Mouse (Mus musculus) heart, embryonic 11.5 days (tissue): ENCODE data around the gene Odf3l1. TPM values are rescaled to one million over a fixed set of nuclear protein-coding genes. Genes with fewer than 3 reads are reported as not detected.

Experiments
- ATAC-seq: fragments of 200-750 bp; cut with Nextera tagmentation; replicated peaks from 2 replicates; pipeline ENCODE4 v1.8.0; 2017; ENCODE audit warnings: moderate library complexity; ENCODE audit not compliant: insufficient number of reproducible peaks, low FRiP score, low TSS enrichment
- H3K27ac ChIP-seq: fragments of 300-500 bp; sonication (generic); 2 replicates; pipeline ENCODE4 v1.5.1; 2014; ENCODE audit warnings: mild to moderate bottlenecking, low read depth, low read length
- H3K27me3 ChIP-seq: fragments of 300-500 bp; sonication (generic); 2 replicates; pipeline ENCODE4 v1.6.1; 2014; ENCODE audit warnings: mild to moderate bottlenecking, low read length, mixed read lengths; ENCODE audit not compliant: control insufficient read depth, insufficient read depth
- H3K36me3 ChIP-seq: fragments of 300-500 bp; sonication (generic); 2 replicates; pipeline ENCODE4 v1.6.1; 2014; ENCODE audit warnings: mild to moderate bottlenecking, low read length, moderate library complexity, mixed read lengths; ENCODE audit not compliant: control insufficient read depth, insufficient read depth
- H3K4me1 ChIP-seq: fragments of 300-500 bp; sonication (generic); 2 replicates; pipeline ENCODE4 v1.6.1; 2014; ENCODE audit warnings: low read length; ENCODE audit not compliant: control insufficient read depth, insufficient read depth
- H3K4me2 ChIP-seq: fragments of 300-500 bp; sonication (generic); 2 replicates; pipeline ENCODE4 v1.6.1; 2014; ENCODE audit warnings: mild to moderate bottlenecking, moderate library complexity
- H3K4me3 ChIP-seq: fragments of 300-500 bp; sonication (generic); 2 replicates; pipeline ENCODE4 v1.5.1; 2014; ENCODE audit warnings: low read depth, low read length
- H3K9ac ChIP-seq: fragments of 300-500 bp; sonication (generic); 2 replicates; pipeline ENCODE4 v1.6.1; 2014; ENCODE audit warnings: mild to moderate bottlenecking, low read depth, low read length, moderate library complexity
- H3K9me3 ChIP-seq: fragments of 300-500 bp; sonication (generic); replicated peaks from 2 replicates; pipeline ENCODE4 v1.6.1; 2016; ENCODE audit warnings: low read length; ENCODE audit not compliant: control insufficient read depth
- WGBS: fragments of 180-500 bp; shearing (Covaris S2); extraction: QIAGEN DNeasy Blood & Tissue Kit; methylation state at CpG from one replicate; pipeline ENCODE4 v1.1.7; 2014; ENCODE audit not compliant: insufficient replicate concordance; 5-methylcytosine and 5-hydroxymethylcytosine counted together
- polyA plus RNA-seq: library from polyadenylated mRNA; unstranded; fragments of >200 nt; fragmentation: Nextera tagmentation; extraction: Ambion mirVana; gene quantifications from 2 replicates; pipeline ENCODE4 v1.2.1, GENCODE M21; 2014

Odf3l1 gene
- polyA plus RNA-seq, 1 experiment from 2014 or later = 0.87 TPM

- Histone ChIP-seq H3K27ac (no peak overlapping the region), H3K9ac (no peak overlapping the region), H3K4me2 (no peak overlapping the region), H3K9me3 (no peaks in the 10 kb centered on the region), H3K27me3 (no peaks in the 10 kb centered on the region; the same call in 1 of the 2 replicates), H3K4me1 (peaks cover 25% of the 10 kb centered on the region), H3K36me3 (no peaks in the 10 kb centered on the region), H3K4me3 (no peak overlapping the region)
- WGBS = 64% methylated on average over 4 of the region's 4 CpGs
- ATAC-seq = no peak
These were observed 13.6 kb downstream of the Odf3l1 start for GRCm38 (mm10) chr9:56850905-56851252.

- no peak for ATAC-seq
- Histone ChIP-seq H3K4me1 (peaks cover 25% of the 10 kb centered on the region), H3K4me3 (no peak overlapping the region), H3K9me3 (no peaks in the 10 kb centered on the region), H3K27ac (no peak overlapping the region), H3K9ac (no peak overlapping the region), H3K4me2 (no peak overlapping the region), H3K27me3 (no peaks in the 10 kb centered on the region; the same call in 1 of the 2 replicates), H3K36me3 (no peaks in the 10 kb centered on the region)
- WGBS = 68% methylated on average over 14 of the region's 14 CpGs
These were observed 14.2 kb downstream of the Odf3l1 start for GRCm38 (mm10) chr9:56850128-56850904.

- peaks cover 21% of the 10 kb centered on the region for H3K4me1 ChIP-seq
- WGBS = 15% methylated on average over 3 of the region's 3 CpGs
- H3K4me3 ChIP-seq = no peak overlapping the region
- no peaks in the 10 kb centered on the region for H3K9me3 ChIP-seq
- ATAC-seq = no peak
- peaks cover 11% of the 10 kb centered on the region for H3K27me3 ChIP-seq
- H3K4me2 ChIP-seq = no peak overlapping the region
- no peak overlapping the region for H3K27ac ChIP-seq
- no peaks in the 10 kb centered on the region for H3K36me3 ChIP-seq
- H3K9ac ChIP-seq = no peak overlapping the region
These were observed 17.0 kb downstream of the Odf3l1 start for GRCm38 (mm10) chr9:56847523-56847922.

- H3K9me3 ChIP-seq = no peaks in the 10 kb centered on the region
- peaks cover 11% of the 10 kb centered on the region for H3K27me3 ChIP-seq
- no peak overlapping the region for H3K4me2 ChIP-seq
- no peak overlapping the region for H3K9ac ChIP-seq
- H3K4me1 ChIP-seq = peaks cover 7% of the 10 kb centered on the region
- no peak overlapping the region for H3K4me3 ChIP-seq
- no peak overlapping the region for H3K27ac ChIP-seq
- 68% methylated on average over 8 of the region's 8 CpGs for WGBS
- ATAC-seq = no peak
- no peaks in the 10 kb centered on the region for H3K36me3 ChIP-seq
These were observed 19.8 kb downstream of the Odf3l1 start for GRCm38 (mm10) chr9:56844644-56845043.

- Histone ChIP-seq H3K27me3 (peaks cover 11% of the 10 kb centered on the region), H3K4me1 (peaks cover 8% of the 10 kb centered on the region), H3K27ac (no peak overlapping the region), H3K9ac (no peak overlapping the region), H3K9me3 (no peaks in the 10 kb centered on the region), H3K4me2 (no peak overlapping the region), H3K36me3 (no peaks in the 10 kb centered on the region), H3K4me3 (no peak overlapping the region)
- ATAC-seq = no peak
- WGBS = 32% methylated on average over 7 of the region's 7 CpGs
These were observed 20.7 kb downstream of the Odf3l1 start for GRCm38 (mm10) chr9:56843679-56844188.

GRCm38 (mm10) chr9:56842303-56842719, 22.2 kb downstream of the Odf3l1 start:
- Histone ChIP-seq H3K27ac (no peak overlapping the region), H3K36me3 (no peaks in the 10 kb centered on the region), H3K4me2 (no peak overlapping the region), H3K9ac (no peak overlapping the region), H3K9me3 (no peaks in the 10 kb centered on the region), H3K4me1 (peaks cover 8% of the 10 kb centered on the region), H3K4me3 (no peak overlapping the region), H3K27me3 (peaks cover 11% of the 10 kb centered on the region)
- WGBS = 44% methylated on average over 3 of the region's 3 CpGs
- no peak for ATAC-seq

- Histone ChIP-seq H3K27ac (no peak overlapping the region), H3K4me1 (peaks cover 8% of the 10 kb centered on the region), H3K27me3 (peaks cover 11% of the 10 kb centered on the region), H3K9me3 (no peaks in the 10 kb centered on the region), H3K36me3 (no peaks in the 10 kb centered on the region), H3K9ac (no peak overlapping the region), H3K4me3 (no peak overlapping the region), H3K4me2 (no peak overlapping the region)
- no peak for ATAC-seq
These were observed 22.6 kb downstream of the Odf3l1 start for GRCm38 (mm10) chr9:56841864-56842263.

- no peak overlapping the region for H3K4me3 ChIP-seq
- ATAC-seq = no peak
- H3K27me3 ChIP-seq = peaks cover 11% of the 10 kb centered on the region
- H3K9ac ChIP-seq = no peak overlapping the region
- no peaks in the 10 kb centered on the region for H3K36me3 ChIP-seq
- no peaks in the 10 kb centered on the region for H3K9me3 ChIP-seq
- H3K27ac ChIP-seq = no peak overlapping the region
- peaks cover 9% of the 10 kb centered on the region for H3K4me1 ChIP-seq
- H3K4me2 ChIP-seq = no peak overlapping the region
- WGBS = 75% methylated on average over 5 of the region's 5 CpGs
These were observed 23.8 kb downstream of the Odf3l1 start for GRCm38 (mm10) chr9:56840721-56841120.

- 0 out of 2 replicates have a peak, but pooled peaks have one; percentile 22 for ATAC-seq
- H3K27ac ChIP-seq = peak overlapping the region; percentile 65
- WGBS = 37% methylated on average over 5 of the region's 5 CpGs
- peaks cover 6% of the 10 kb centered on the region; the same call in 1 of the 2 replicates for H3K27me3 ChIP-seq
- H3K4me1 ChIP-seq = peaks cover 35% of the 10 kb centered on the region
- peak overlapping the region; percentile 31; the same call in 1 of the 2 replicates for H3K4me2 ChIP-seq
- no peaks in the 10 kb centered on the region for H3K9me3 ChIP-seq
- no peak overlapping the region for H3K4me3 ChIP-seq
- no peak overlapping the region for H3K9ac ChIP-seq
- H3K36me3 ChIP-seq = no peaks in the 10 kb centered on the region
These were observed 29.3 kb downstream of the Odf3l1 start for GRCm38 (mm10) chr9:56835152-56835551.
